Mouse (Mus musculus) heart, embryonic 13.5 days (tissue): Measurements from ENCODE around the gene Frmd6. TPM values are rescaled to one million over a fixed set of nuclear protein-coding genes. Genes with fewer than 3 reads are reported as not detected.

Experiments
- ATAC-seq: fragments of 200-750 bp; cut with Nextera tagmentation; 2 replicates; pipeline ENCODE4 v1.8.0; 2017; ENCODE audit warnings: moderate TSS enrichment; ENCODE audit not compliant: insufficient number of reproducible peaks, low FRiP score, low TSS enrichment; ENCODE audit errors: extremely low read depth
- H3K27ac ChIP-seq: fragments of 300-500 bp; sonication (generic); replicated peaks from 2 replicates; pipeline ENCODE4 v1.5.1; 2015; ENCODE audit warnings: moderate library complexity, mild to moderate bottlenecking, inconsistent platforms
- H3K27me3 ChIP-seq: fragments of 300-500 bp; sonication (generic); replicated peaks from 2 replicates; pipeline ENCODE4 v1.6.1; 2015; ENCODE audit warnings: mild to moderate bottlenecking, inconsistent platforms
- H3K36me3 ChIP-seq: fragments of 300-500 bp; sonication (generic); 2 replicates; pipeline ENCODE4 v1.6.1; 2015; ENCODE audit warnings: mild to moderate bottlenecking, inconsistent platforms
- H3K4me1 ChIP-seq: fragments of 300-500 bp; sonication (generic); 2 replicates; pipeline ENCODE4 v1.6.1; 2015; ENCODE audit warnings: inconsistent platforms
- H3K4me2 ChIP-seq: fragments of 300-500 bp; sonication (generic); 2 replicates; pipeline ENCODE4 v1.6.1; 2015; ENCODE audit warnings: inconsistent platforms, mild to moderate bottlenecking, moderate library complexity
- H3K4me3 ChIP-seq: fragments of 300-500 bp; sonication (generic); 2 replicates; pipeline ENCODE4 v1.5.1; 2015; ENCODE audit warnings: moderate library complexity, mild to moderate bottlenecking, inconsistent platforms
- H3K9ac ChIP-seq: fragments of 300-500 bp; sonication (generic); 2 replicates; pipeline ENCODE4 v1.6.1; 2015; ENCODE audit warnings: inconsistent platforms, mild to moderate bottlenecking, moderate library complexity
- H3K9me3 ChIP-seq: fragments of 300-500 bp; sonication (generic); 2 replicates; pipeline ENCODE4 v1.6.1; 2016; ENCODE audit warnings: inconsistent platforms
- WGBS: fragments of 180-500 bp; shearing (Covaris S2); methylation state at CpG from one replicate; pipeline ENCODE4 v1.1.7; 2015; ENCODE audit warnings: mixed read lengths; 5-methylcytosine and 5-hydroxymethylcytosine counted together
- polyA plus RNA-seq: library from polyadenylated mRNA; unstranded; fragments of >200 nt; fragmentation: Nextera tagmentation; extraction: Ambion mirVana; gene quantifications from 2 replicates; pipeline ENCODE4 v1.2.1, GENCODE M21; 2015

Frmd6 gene
- polyA plus RNA-seq, 1 experiment from 2014 or later: 21.8 TPM

DNA sequence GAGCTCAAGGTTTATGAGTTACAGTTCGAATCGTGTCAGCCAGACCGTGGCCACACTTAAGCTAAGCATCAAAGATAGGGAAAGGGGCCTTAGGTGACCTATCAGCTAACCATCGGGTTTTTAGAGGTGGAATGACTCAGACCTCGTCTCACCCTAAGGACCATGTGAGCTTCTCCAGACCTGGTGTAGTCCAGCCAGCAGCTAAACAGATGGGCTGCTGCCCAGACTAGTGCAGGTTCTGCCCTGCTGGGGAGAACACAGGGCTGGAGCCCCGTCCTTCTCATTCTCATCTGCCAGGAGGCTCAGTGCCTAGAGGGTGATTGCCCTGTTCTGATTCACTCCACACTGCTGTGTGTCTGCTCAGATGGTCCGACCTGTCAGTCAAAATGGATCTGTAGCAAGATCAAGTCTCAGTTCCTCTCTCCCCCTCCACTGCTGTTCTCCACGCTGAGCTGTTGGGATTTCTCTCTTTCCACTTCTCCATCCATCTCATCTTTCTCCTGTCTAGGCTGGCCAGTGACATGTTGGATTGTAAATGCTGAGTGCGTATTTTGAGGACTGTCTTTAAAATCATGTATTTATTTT, 5.8 kb downstream of the Frmd6 start:
- WGBS: 38% methylated on average over 9 of the region's 9 CpGs
- Histone ChIP-seq H3K9ac (peak overlapping the region; percentile 38), H3K4me3 (no peak overlapping the region), H3K36me3 (no peaks in the 10 kb centered on the region), H3K27ac (peak overlapping the region; percentile 63), H3K4me1 (peaks cover 85% of the 10 kb centered on the region), H3K4me2 (peak overlapping the region; percentile 14), H3K27me3 (no peaks in the 10 kb centered on the region), H3K9me3 (no peaks in the 10 kb centered on the region)
- no peak for ATAC-seq

- no peak overlapping the region for H3K4me2 ChIP-seq
- no peaks in the 10 kb centered on the region for H3K36me3 ChIP-seq
- H3K9ac ChIP-seq: no peak overlapping the region
- no peaks in the 10 kb centered on the region for H3K9me3 ChIP-seq
- no peak overlapping the region for H3K27ac ChIP-seq
- 23% methylated on average over 4 of the region's 4 CpGs for WGBS
- peaks cover 87% of the 10 kb centered on the region for H3K4me1 ChIP-seq
- no peak for ATAC-seq
- no peak overlapping the region for H3K4me3 ChIP-seq
- H3K27me3 ChIP-seq: no peaks in the 10 kb centered on the region
Measured at GRCm38 (mm10) chr12:70832216-70832998, 7.1 kb downstream of the Frmd6 start.

GRCm38 (mm10) chr12:70833050-70833449, 7.7 kb downstream of the Frmd6 start:
- Histone ChIP-seq H3K27ac (no peak overlapping the region), H3K9ac (no peak overlapping the region), H3K36me3 (no peaks in the 10 kb centered on the region), H3K4me3 (no peak overlapping the region), H3K9me3 (no peaks in the 10 kb centered on the region), H3K27me3 (no peaks in the 10 kb centered on the region), H3K4me1 (peaks cover 89% of the 10 kb centered on the region), H3K4me2 (no peak overlapping the region)
- WGBS: 85% methylated on average over 3 of the region's 3 CpGs
- no peak for ATAC-seq

DNA sequence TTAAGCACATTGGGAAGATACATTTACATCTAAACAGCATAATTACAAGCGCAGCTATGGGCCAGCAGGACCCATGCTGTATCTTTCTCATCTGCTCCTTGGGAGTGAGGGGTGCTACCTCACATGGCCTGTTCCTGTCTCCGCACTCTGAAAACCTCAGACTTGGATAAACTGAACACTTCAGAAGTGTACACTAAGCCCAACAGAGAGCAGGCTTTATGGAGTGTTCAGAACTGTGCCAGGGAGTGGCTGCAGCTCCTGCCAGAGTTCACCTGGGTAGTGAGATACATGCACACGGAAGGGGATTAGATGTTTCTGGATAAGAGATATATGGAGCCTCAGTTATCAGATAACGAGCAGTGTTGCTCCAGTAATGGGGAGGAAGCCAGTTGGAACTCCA, 8.7 kb downstream of the Frmd6 start:
- no peak for ATAC-seq
- Histone ChIP-seq H3K9ac (no peak overlapping the region), H3K4me3 (no peak overlapping the region), H3K9me3 (no peaks in the 10 kb centered on the region), H3K4me1 (peaks cover 83% of the 10 kb centered on the region), H3K27me3 (no peaks in the 10 kb centered on the region), H3K36me3 (no peaks in the 10 kb centered on the region), H3K4me2 (no peak overlapping the region), H3K27ac (no peak overlapping the region)
- 69% methylated on average over 4 of the region's 4 CpGs for WGBS

DNA sequence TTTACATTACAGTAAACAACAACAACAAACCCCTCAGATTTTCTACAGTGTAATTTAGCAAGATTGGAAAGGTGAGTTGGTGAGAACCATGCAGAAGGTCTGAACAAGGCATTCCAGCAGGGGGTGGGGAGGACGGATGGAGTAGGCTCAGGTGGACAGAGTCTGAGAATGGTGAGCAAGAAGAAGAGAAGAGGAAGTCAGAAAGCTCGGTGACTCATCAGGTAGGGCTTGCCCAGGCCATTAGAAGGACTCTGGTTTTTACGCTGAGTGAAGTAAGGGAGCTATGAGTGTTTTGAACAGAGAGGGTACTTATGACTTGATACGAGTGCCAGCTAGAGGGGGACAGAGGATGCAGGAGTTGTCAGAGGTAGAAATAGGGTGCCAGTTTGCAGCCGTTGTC, 9.7 kb downstream of the Frmd6 start:
- ATAC-seq: no peak
- Histone ChIP-seq H3K4me3 (no peak overlapping the region), H3K9me3 (no peaks in the 10 kb centered on the region), H3K36me3 (no peaks in the 10 kb centered on the region), H3K4me1 (peaks cover 73% of the 10 kb centered on the region), H3K27me3 (no peaks in the 10 kb centered on the region), H3K27ac (no peak overlapping the region), H3K9ac (no peak overlapping the region), H3K4me2 (no peak overlapping the region)
- WGBS: 68% methylated on average over 5 of the region's 5 CpGs

DNA sequence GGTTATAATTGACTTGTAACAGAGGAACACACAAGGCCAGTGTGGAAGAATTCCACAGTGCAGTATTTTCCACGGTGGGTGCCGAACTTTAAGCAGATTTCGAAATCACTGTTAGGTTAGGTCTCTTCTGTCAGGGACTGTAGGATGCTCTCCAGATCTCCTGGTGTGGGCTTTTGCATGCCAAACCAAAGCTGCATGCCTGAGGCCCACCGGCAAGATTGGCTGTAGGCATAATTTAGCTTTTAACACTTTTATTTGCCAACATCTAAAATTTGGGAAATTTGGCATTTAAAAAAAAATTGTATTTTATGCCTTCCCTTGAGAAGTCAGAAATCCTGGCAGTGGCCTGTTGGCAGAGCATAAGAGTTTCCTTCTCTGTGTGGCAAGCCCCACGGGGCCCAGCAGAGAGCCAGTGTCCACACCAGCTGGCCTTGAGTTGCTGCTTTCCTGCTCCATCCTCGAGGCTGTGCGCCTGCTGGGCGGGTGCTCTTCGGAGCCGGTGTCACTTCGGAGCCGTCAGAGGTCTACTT, 12.5 kb downstream of the Frmd6 start:
- Histone ChIP-seq H3K4me3 (no peak overlapping the region), H3K4me1 (peaks cover 47% of the 10 kb centered on the region), H3K27ac (no peak overlapping the region), H3K4me2 (no peak overlapping the region), H3K36me3 (0 out of 2 replicates have a peak, but pooled peaks cover 8% of the 10 kb centered on the region), H3K27me3 (no peaks in the 10 kb centered on the region), H3K9me3 (no peaks in the 10 kb centered on the region), H3K9ac (no peak overlapping the region)
- ATAC-seq: no peak
- WGBS: 52% methylated on average over 12 of the region's 12 CpGs

DNA sequence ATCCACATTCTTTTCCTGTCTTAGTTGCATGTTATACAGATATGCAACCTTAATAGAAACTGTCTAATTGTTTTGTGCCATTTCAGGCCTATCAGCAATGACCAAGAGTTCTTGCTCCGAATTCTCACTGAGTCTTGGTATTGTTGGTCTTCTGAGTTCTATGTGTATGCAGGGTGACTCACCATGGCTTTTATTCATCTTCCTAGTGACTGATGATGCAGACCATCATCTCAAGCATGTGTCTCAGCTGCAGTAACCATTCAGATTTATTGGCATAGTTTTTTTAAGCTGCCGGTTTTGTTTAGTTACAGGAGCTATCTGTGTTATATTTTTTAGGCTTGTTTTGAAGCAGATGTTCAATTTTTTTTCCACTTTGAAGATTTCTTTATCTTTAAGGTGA, 20.1 kb downstream of the Frmd6 start:
- Histone ChIP-seq H3K27me3 (no peaks in the 10 kb centered on the region), H3K27ac (no peak overlapping the region), H3K9ac (no peak overlapping the region), H3K4me2 (no peak overlapping the region), H3K9me3 (no peaks in the 10 kb centered on the region), H3K36me3 (0 out of 2 replicates have a peak, but pooled peaks cover 8% of the 10 kb centered on the region), H3K4me3 (no peak overlapping the region), H3K4me1 (peaks cover 28% of the 10 kb centered on the region)
- ATAC-seq: no peak
- WGBS: 76% methylated on average over 2 of the region's 2 CpGs

GRCm38 (mm10) chr12:70849024-70849423, 23.7 kb downstream of the Frmd6 start:
- Histone ChIP-seq H3K9ac (no peak overlapping the region), H3K4me1 (peaks cover 54% of the 10 kb centered on the region), H3K36me3 (no peaks in the 10 kb centered on the region), H3K4me2 (no peak overlapping the region), H3K4me3 (no peak overlapping the region), H3K9me3 (no peaks in the 10 kb centered on the region), H3K27me3 (no peaks in the 10 kb centered on the region), H3K27ac (0 out of 2 replicates have a peak overlapping the region, but pooled peaks have one; percentile 5)
- no peak for ATAC-seq
- WGBS: 85% methylated on average over 9 of the region's 9 CpGs

DNA sequence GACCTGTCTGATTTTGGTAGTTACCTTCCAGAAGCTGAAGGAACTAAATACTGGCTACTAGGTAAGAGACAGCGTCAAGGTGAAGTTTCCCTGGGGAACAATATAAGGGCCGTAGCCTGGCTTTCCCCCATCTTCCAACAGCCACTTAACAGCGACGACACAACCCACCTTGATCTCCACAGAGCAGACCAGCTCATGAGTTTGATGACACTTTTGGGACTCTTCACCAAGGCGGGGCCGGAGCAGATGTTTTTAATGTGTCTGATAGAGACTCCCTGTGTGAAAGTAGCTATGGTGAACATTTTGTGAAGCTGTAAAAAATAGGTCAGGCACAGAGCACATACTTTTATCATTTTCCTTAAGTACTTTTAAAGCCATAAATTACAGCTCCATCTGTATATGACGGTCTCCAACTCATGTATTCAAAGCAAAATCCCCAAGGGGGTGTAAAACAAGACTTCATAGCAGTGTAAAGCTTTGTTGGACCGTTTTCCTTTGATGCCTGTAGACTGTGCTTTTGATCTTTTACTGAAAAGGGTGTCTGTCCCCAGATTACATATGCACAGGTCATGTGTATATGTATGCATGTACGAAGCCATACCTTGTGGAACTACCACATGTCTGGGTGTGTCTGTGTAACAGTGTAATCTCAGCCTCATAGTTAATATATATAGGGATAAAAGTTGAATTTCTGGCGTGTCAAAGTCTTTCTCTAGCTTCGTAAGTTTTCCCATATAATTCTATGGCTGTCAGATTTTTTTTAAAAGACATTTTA, 24.4 kb downstream of the Frmd6 start:
- H3K36me3 ChIP-seq: no peaks in the 10 kb centered on the region
- no peaks in the 10 kb centered on the region for H3K27me3 ChIP-seq
- H3K27ac ChIP-seq: 0 out of 2 replicates have a peak overlapping the region, but pooled peaks have one; percentile 5
- 72% methylated on average over 11 of the region's 11 CpGs for WGBS
- no peak overlapping the region for H3K4me2 ChIP-seq
- H3K4me1 ChIP-seq: peaks cover 58% of the 10 kb centered on the region
- H3K4me3 ChIP-seq: no peak overlapping the region
- H3K9ac ChIP-seq: peak overlapping the region; percentile 33; the same call in 1 of the 2 replicates
- no peaks in the 10 kb centered on the region for H3K9me3 ChIP-seq
- ATAC-seq: no peak

DNA sequence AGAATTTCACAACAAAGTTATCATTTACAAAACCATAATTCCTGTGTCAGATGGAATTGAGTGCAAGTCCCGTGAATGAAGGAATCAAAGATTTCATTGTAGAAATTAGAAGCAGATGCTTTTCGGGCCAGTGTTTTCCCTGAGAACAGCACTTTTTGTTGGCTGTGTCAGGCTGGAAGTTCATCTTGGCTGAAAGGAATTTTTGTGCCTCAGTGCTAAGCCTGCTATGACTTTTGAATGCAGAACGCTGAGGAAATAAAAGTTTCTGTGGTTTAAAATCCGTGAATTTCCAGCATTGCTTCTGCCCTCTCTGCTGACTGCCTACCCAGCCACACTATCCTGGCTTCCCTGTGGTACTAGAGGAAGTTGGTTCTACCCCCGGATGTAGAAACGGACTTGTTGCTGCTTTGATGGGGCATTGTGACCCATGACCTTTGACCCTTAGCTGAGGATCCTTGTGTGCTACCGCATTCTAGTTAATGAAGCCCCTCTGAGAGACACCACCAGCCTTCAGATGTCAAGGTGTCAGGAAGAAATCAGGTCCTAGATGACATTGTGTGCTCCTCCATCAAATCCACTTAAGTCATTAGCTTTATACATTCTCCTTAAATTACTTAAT, 26.1 kb downstream of the Frmd6 start:
- no peak overlapping the region for H3K9ac ChIP-seq
- ATAC-seq: no peak
- no peak overlapping the region for H3K4me2 ChIP-seq
- H3K4me3 ChIP-seq: no peak overlapping the region
- 54% methylated on average over 7 of the region's 7 CpGs for WGBS
- no peak overlapping the region for H3K27ac ChIP-seq
- no peaks in the 10 kb centered on the region for H3K9me3 ChIP-seq
- no peaks in the 10 kb centered on the region for H3K36me3 ChIP-seq
- H3K4me1 ChIP-seq: peaks cover 71% of the 10 kb centered on the region
- H3K27me3 ChIP-seq: no peaks in the 10 kb centered on the region

DNA sequence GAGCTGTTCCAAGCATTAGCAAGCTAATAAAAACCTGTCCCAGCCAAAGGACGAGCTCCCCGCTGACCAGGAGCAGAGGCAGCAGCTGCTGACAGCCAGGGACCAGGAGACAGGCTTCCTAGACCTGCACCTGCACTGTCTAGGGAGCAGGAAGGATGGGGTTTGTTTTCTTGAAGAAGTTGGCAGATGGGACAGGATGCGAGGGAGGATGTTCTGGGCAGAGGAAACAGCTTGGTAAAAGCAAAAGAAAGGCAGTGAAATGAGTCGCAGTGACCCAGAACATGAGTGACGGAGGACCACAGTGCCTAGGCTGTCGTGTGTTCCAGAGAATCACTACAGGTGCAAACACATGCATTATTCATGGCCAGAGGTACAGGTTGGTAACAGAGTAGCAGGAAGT, 27.7 kb downstream of the Frmd6 start:
- peaks cover 69% of the 10 kb centered on the region for H3K4me1 ChIP-seq
- ATAC-seq: no peak
- 0 out of 2 replicates have a peak, but pooled peaks cover 8% of the 10 kb centered on the region for H3K36me3 ChIP-seq
- no peak overlapping the region for H3K9ac ChIP-seq
- no peak overlapping the region for H3K4me3 ChIP-seq
- 52% methylated on average over 6 of the region's 6 CpGs for WGBS
- H3K27me3 ChIP-seq: no peaks in the 10 kb centered on the region
- H3K9me3 ChIP-seq: no peaks in the 10 kb centered on the region
- peak overlapping the region; percentile 20 for H3K27ac ChIP-seq
- H3K4me2 ChIP-seq: no peak overlapping the region
